Mouse (Mus musculus) ES-Bruce4 (cell line): ENCODE measurements around the gene D5Ertd579e. TPM values are rescaled to one million over a fixed set of nuclear protein-coding genes. Genes with fewer than 3 reads are reported as not detected.

Experiments used
- H3K27ac ChIP-seq: 2 replicates; pipeline ENCODE4 v1.5.1; 2012; ENCODE audit warnings: low read length, inconsistent platforms; ENCODE audit not compliant: insufficient read depth
- H3K27me3 ChIP-seq: 2 replicates; pipeline ENCODE4 v1.6.1; 2012; ENCODE audit warnings: mild to moderate bottlenecking, low read length, inconsistent platforms; ENCODE audit not compliant: control insufficient read depth, poor library complexity, insufficient read depth, severe bottlenecking
- H3K36me3 ChIP-seq: 2 replicates; pipeline ENCODE4 v1.6.1; 2012; ENCODE audit warnings: inconsistent platforms, mild to moderate bottlenecking, low read length, moderate library complexity; ENCODE audit not compliant: control insufficient read depth, poor library complexity, insufficient read depth, severe bottlenecking
- H3K4me1 ChIP-seq: one replicate; pipeline ENCODE4 v1.8.1; 2011; ENCODE audit warnings: low read length; ENCODE audit not compliant: control insufficient read depth, insufficient read depth
- H3K4me3 ChIP-seq: 2 replicates; pipeline ENCODE4 v1.5.1; 2011; ENCODE audit warnings: low read depth, mild to moderate bottlenecking, low read length
- H3K9ac ChIP-seq: 2 replicates; pipeline ENCODE4 v1.6.1; 2012; ENCODE audit warnings: low read depth, mild to moderate bottlenecking, inconsistent platforms; ENCODE audit not compliant: poor library complexity, severe bottlenecking
- H3K9me3 ChIP-seq: replicated peaks from 2 replicates; pipeline ENCODE4 v1.6.1; 2012; ENCODE audit warnings: mild to moderate bottlenecking, low read length, inconsistent platforms; ENCODE audit not compliant: control insufficient read depth, poor library complexity, insufficient read depth, severe bottlenecking
- CTCF ChIP-seq: IDR thresholded peaks from one replicate; pipeline ENCODE4 v1.8.1; 2011; ENCODE audit warnings: low read depth, low read length
- EP300 ChIP-seq: IDR thresholded peaks from 2 replicates; pipeline ENCODE4 v1.6.1; 2011; ENCODE audit warnings: low read depth, low read length; ENCODE audit not compliant: insufficient read depth
- POLR2A ChIP-seq: IDR thresholded peaks from one replicate; pipeline ENCODE4 v1.8.1; 2011; ENCODE audit warnings: low read length; ENCODE audit not compliant: insufficient read depth
- polyA plus RNA-seq: library from polyadenylated mRNA; stranded (reverse); fragments of >200 nt; gene quantifications from 2 replicates; pipeline ENCODE4 v1.2.4, GENCODE M21; 2011; ENCODE audit warnings: low read depth; ENCODE audit not compliant: missing spikeins, insufficient read depth, insufficient read length

Gene D5Ertd579e
- polyA plus RNA-seq, 1 experiment: 44.1 TPM

DNA sequence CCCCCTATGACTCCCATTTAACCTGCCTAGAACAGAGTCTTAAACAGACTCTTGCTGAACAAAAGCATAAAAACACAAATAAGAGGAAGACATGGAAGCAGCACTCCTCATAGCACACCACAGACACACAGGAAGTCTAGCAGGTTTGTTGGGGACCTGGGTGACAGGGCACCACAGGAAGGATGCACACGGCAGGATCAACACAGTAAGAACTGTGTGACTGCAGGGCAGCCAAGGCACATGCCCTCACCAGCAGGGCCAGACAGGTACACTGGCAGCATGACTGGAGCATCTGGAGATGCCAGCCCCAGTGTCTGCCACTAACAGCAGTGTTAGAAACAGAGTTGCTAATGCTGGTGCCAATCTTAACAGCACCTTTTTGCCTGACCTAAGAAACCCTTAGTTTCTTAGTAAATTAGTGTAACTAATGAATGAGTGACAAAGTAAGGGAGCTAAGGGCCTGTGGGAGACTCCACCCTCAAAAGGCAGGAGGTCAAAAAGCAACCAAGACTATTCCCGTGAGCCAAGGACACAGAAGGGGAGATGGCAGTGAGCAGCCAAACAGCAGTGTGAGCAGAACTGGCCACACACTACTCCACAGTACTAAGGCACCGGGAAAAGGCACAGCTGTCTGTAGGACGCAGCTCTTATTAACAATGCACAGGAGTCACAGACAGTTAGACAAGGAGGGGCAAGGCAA is 125.1 kb downstream of the D5Ertd579e start:
- TF ChIP-seq CTCF (no peak), EP300 (no peak), POLR2A (no peak)
- Histone ChIP-seq H3K4me1 (peaks cover 9% of the 10 kb centered on the region), H3K9ac (no peak overlapping the region), H3K4me3 (no peak overlapping the region), H3K27ac (no peak overlapping the region), H3K27me3 (no peaks in the 10 kb centered on the region), H3K9me3 (no peaks in the 10 kb centered on the region), H3K36me3 (no peaks in the 10 kb centered on the region)

DNA sequence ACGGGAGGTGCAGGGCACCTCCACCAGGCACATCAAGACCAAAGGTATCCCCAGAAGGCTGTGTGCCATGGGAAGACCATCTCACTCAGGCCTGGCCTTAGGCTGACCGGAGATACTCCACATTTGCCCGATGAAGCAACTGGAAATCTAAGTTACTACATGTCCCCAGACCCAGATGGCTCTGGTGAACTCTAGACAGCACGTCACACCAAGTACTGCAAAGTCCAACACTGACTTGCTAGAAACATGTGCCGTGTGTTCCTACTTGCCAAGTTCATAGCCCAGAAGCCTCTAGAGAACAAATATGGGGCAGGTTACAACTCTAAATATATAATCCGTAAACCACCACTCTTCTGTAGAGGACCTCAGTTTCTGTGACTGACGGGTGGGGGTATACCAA is 125.7 kb downstream of the D5Ertd579e start:
- H3K27ac ChIP-seq: no peak overlapping the region
- H3K36me3 ChIP-seq: no peaks in the 10 kb centered on the region
- no peaks in the 10 kb centered on the region for H3K27me3 ChIP-seq
- TF ChIP-seq CTCF (no peak), EP300 (no peak)
- H3K9ac ChIP-seq: no peak overlapping the region
- peaks cover 4% of the 10 kb centered on the region for H3K4me1 ChIP-seq
- H3K9me3 ChIP-seq: no peaks in the 10 kb centered on the region
- H3K4me3 ChIP-seq: no peak overlapping the region

DNA sequence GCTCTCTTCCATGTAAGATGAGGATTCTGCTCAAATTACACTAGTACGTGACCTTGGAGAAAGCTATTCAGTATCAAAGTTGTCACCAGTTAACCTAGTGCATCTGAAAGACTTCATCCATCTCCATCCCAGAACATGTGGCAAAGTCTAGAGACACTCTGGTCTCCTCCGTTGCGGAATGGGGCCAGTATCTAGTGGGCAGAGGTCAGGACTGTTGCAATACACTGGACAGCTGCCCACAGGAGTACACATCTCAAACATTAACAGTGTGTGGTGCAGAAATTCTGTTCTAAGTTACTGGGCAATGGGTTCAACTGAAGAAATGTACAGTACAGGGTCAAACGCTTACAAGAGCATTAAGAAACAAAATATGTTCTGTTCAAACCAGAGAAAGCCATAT is 127.7 kb downstream of the D5Ertd579e start:
- Histone ChIP-seq H3K4me3 (no peak overlapping the region), H3K9me3 (no peaks in the 10 kb centered on the region), H3K36me3 (no peaks in the 10 kb centered on the region), H3K27me3 (no peaks in the 10 kb centered on the region), H3K27ac (no peak overlapping the region), H3K9ac (no peak overlapping the region), H3K4me1 (peaks cover 2% of the 10 kb centered on the region)
- TF ChIP-seq CTCF: no peak
- no peak for TF ChIP-seq EP300
- TF ChIP-seq POLR2A: no peak

DNA sequence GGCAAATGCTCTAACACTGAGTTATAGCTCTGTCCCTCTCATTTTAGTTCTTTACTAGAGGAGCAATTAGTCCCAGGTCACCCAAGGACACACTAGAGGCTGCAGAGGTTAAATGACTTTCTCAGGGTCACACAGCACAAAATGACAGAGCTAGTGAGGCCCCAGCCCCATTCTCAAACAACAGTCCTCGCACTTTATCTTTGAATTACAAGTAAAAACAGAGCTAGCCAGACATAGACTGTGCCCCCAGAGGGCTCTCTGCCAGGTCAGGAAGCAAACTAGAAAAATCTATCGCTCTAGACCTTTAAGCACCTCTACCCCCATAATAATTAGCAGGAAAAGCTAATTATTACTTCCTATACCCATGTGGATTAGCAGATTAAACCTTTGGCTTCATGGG is 128.2 kb downstream of the D5Ertd579e start:
- H3K4me1 ChIP-seq: peaks cover 6% of the 10 kb centered on the region
- H3K9ac ChIP-seq: no peak overlapping the region
- no peak overlapping the region for H3K4me3 ChIP-seq
- H3K27me3 ChIP-seq: no peaks in the 10 kb centered on the region
- H3K27ac ChIP-seq: no peak overlapping the region
- no peaks in the 10 kb centered on the region for H3K36me3 ChIP-seq
- H3K9me3 ChIP-seq: no peaks in the 10 kb centered on the region
- TF ChIP-seq POLR2A (no peak), CTCF (no peak), EP300 (no peak)

DNA sequence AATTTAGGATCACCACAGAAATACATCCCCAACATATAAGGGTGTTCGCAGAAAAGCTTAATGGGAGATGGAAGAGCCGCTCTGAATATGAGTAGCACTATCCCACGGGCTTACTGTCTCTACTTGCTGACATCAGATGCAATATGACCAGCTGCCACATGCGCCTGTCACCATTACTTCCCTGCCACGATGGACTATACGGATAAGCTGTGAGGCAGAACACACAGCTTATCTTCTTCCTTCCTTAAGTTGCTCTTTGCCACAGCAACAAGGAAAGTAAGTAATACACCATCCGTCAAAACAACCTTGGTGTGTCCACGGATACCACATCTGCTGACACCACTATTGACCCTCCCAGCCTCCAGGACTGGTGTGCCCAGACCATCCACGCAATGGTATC is 131.3 kb downstream of the D5Ertd579e start:
- Histone ChIP-seq H3K36me3 (no peaks in the 10 kb centered on the region), H3K4me1 (peaks cover 7% of the 10 kb centered on the region), H3K4me3 (no peak overlapping the region), H3K27me3 (no peaks in the 10 kb centered on the region), H3K27ac (no peak overlapping the region), H3K9me3 (no peaks in the 10 kb centered on the region), H3K9ac (no peak overlapping the region)
- TF ChIP-seq CTCF (no peak), EP300 (no peak), POLR2A (no peak)

DNA sequence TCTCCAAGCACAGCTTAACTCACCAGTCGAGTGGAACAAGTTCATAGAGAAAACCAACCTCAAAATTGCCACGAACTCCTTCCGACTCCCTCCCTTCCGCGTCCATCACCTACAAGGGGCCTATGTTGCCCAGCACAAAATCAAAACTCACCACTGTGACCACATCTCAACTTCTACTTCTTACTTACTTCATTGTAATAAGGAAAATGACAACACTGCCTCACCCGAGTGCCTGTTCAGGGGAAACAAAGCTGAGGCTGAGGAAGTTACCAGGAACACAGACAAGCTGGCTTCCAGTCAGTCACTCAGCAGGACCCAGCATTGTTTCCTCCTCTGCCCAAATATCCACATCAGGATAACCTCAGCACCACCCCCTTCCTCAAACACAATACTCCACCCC is 132.1 kb downstream of the D5Ertd579e start:
- Histone ChIP-seq H3K36me3 (no peaks in the 10 kb centered on the region), H3K27ac (no peak overlapping the region), H3K4me1 (peaks cover 7% of the 10 kb centered on the region), H3K4me3 (no peak overlapping the region), H3K9me3 (no peaks in the 10 kb centered on the region), H3K9ac (no peak overlapping the region), H3K27me3 (no peaks in the 10 kb centered on the region)
- TF ChIP-seq POLR2A: no peak
- no peak for TF ChIP-seq EP300
- TF ChIP-seq CTCF: no peak
